Mouse (Mus musculus): ENCODE results near the gene Cdc25b.
A peak's percentile ranks its signal among the peaks of the same experiment; 100 is the strongest.

DNA sequence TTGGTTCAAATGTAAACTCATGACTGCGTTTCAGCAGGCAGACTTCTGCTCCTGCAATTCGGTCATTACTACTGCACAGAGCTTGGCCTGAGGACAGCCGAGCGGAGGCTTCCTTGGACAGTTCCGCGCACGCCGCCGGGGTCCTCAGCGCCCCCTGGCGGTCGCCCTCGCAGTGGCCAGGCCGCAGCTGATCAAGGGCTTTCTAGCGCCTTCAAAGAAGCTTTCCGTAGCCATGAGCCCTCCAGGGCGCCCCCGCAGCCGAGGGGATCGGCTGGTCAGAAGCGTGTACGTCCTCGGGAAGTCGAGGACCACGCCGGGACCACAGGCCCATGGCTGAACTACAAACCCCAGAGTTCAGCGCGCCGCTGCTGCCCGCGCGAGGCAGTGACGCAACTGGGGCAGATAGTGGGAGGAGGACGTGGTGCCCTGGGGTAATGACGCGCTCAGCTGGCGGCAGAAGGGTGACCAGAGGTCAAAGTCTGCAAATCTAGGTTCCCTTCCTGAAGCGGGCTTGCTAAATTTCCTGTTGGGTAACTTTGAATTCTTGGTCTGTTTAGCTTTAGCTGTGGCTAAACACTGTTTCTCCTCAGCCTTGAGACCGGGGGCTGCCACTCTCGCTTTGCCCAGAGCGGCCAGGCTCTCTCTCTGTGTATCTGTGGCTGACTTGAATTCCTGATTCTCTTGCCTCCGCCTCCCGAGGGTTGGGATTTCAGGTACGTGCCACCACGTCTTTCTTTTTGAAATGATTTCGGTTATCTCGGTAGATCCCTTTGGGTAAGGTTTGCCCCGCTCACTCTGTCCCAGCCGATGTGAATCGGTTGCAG is 23.4 kb downstream of the Cdc25b start:
- TF ChIP-seq CTCF (conservative IDR thresholded peaks at IDR 0.05; ENCODE audit: insufficient read depth, insufficient read length, low read depth, low read length) (peak; percentile 72), POLR2A (IDR thresholded peaks at IDR 0.05; ENCODE audit: low read depth, low read length) (peak; percentile 78)

Data from kidney, adult 2 months (tissue).